Comparison of ENCODE assay signal across 15 mouse cellular contexts in the genomic region with DNA sequence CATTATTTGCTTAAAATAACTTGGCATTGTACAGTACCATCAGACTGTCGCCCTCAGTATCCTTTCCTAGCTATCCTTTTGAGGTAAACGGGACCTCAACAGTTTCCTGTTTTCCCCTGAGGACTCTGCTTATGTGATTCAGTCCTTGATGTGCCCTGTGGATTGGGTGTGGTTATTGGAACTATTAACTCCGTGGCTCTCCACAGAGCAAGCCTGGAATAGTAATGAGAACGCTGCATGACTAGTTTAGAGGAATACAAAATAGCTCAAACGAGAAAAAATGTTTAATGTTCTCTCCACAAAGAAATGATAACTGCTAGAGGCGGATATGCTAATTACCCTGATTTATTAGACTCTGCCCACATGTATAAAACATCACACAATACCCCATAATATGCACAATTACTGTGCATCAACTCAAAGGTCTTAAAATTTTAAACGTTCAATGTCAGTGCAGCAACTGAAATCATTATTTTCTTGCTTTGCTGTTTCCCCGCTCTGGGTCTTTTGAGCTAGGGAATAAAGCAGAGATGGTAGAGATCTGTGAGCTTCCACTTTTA.
DNase-seq lines count a peak whose midpoint lies in the region; ATAC-seq lines count a peak whose summit lies in the region.
"Had no signal": no experiment of that assay in that cellular context is flagged by ENCODE, and none has a peak within 500 bp of the region (broad histone marks: within the 10 kb centered on the region; RNA-seq: fewer than 3 reads in every experiment).

No protein-coding gene starts in this region.

- no peak overlapping the region for H3K4me2 ChIP-seq in forebrain, embryonic 16.5 days (ENCODE audit: low read length)
- no peak overlapping the region for H3K4me2 ChIP-seq in forebrain, embryonic 11.5 days (ENCODE audit: low read depth, low read length, severe bottlenecking)
- no peak overlapping the region for H3K4me2 ChIP-seq in midbrain, embryonic 13.5 days (replicated peaks)
- no peak overlapping the region for H3K4me2 ChIP-seq in hindbrain, embryonic 16.5 days (ENCODE audit: low read length)
- H3K4me2 ChIP-seq in neural tube, embryonic 15.5 days, result no peak overlapping the region; the same call in 1 of the 2 replicates
- H3K4me2 ChIP-seq: heart, embryonic 13.5 days; limb, embryonic 13.5 days; liver, embryonic 12.5 days had no signal

- 46% methylated on average over 8 of the region's 8 CpGs for WGBS in forebrain, embryonic 16.5 days
- 79% methylated on average over 8 of the region's 8 CpGs for WGBS in forebrain, embryonic 11.5 days
- WGBS in midbrain, embryonic 13.5 days, result 54% methylated on average over 8 of the region's 8 CpGs
- 83% methylated on average over 8 of the region's 8 CpGs for WGBS in midbrain, embryonic 10.5 days
- WGBS in hindbrain, embryonic 16.5 days, result 44% methylated on average over 8 of the region's 8 CpGs
- WGBS in neural tube, embryonic 15.5 days, result 31% methylated on average over 8 of the region's 8 CpGs

- no peak overlapping the region for H3K9ac ChIP-seq in forebrain, embryonic 16.5 days (replicated peaks; ENCODE audit: low read depth, low read length)
- no peak overlapping the region for H3K9ac ChIP-seq in forebrain, embryonic 11.5 days (ENCODE audit: low read length)
- H3K9ac ChIP-seq in midbrain, embryonic 13.5 days (replicated peaks), result no peak overlapping the region
- no peak overlapping the region for H3K9ac ChIP-seq in hindbrain, embryonic 16.5 days (ENCODE audit: low read depth, low read length)
- H3K9ac ChIP-seq in neural tube, embryonic 15.5 days (replicated peaks), result no peak overlapping the region
- H3K9ac ChIP-seq: heart, embryonic 13.5 days; limb, embryonic 13.5 days; liver, embryonic 12.5 days; midbrain, embryonic 12.5 days had no signal

- no peaks in the 10 kb centered on the region for H3K36me3 ChIP-seq in forebrain, embryonic 16.5 days (ENCODE audit: control insufficient read depth, insufficient read depth)
- H3K36me3 ChIP-seq in forebrain, embryonic 11.5 days (ENCODE audit: control insufficient read depth, insufficient read depth, low read length), result no peaks in the 10 kb centered on the region
- no peaks in the 10 kb centered on the region for H3K36me3 ChIP-seq in midbrain, embryonic 13.5 days
- H3K36me3 ChIP-seq in midbrain, embryonic 10.5 days, result no peaks in the 10 kb centered on the region
- H3K36me3 ChIP-seq in hindbrain, embryonic 16.5 days (ENCODE audit: control insufficient read depth, insufficient read depth, low read length), result no peaks in the 10 kb centered on the region
- no peaks in the 10 kb centered on the region for H3K36me3 ChIP-seq in neural tube, embryonic 15.5 days
- H3K36me3 ChIP-seq: heart, embryonic 13.5 days; limb, embryonic 13.5 days; liver, embryonic 12.5 days; midbrain, embryonic 12.5 days had no signal

- no peak for DNase-seq in forebrain, embryonic 11.5 days (ENCODE audit: low spot score)
- DNase-seq in midbrain, embryonic 10.5 days (ENCODE audit: low spot score), result no peak
- no peak for DNase-seq in heart, postnatal 25 days (ENCODE audit: low spot score)

- ATAC-seq in forebrain, embryonic 16.5 days, result peak; percentile 39; the same call in 1 of the 2 replicates
- ATAC-seq in forebrain, embryonic 11.5 days (replicated peaks; ENCODE audit: low FRiP score), result no peak
- 0 out of 2 replicates have a peak, but pooled peaks have one; percentile 24 for ATAC-seq in midbrain, embryonic 13.5 days
- no peak for ATAC-seq in hindbrain, embryonic 16.5 days
- ATAC-seq in neural tube, embryonic 15.5 days (ENCODE audit: low FRiP score), result peak; percentile 48; the same call in 1 of the 2 replicates
- ATAC-seq: CD4-positive, CD25-positive, alpha-beta regulatory T cell, adult 4 months; inflammation-experienced regulatory T-cells, adult 6 months; liver, embryonic 12.5 days had no signal

- H3K27me3 ChIP-seq in forebrain, embryonic 16.5 days (replicated peaks; ENCODE audit: control insufficient read depth, insufficient read depth, low read length), result no peaks in the 10 kb centered on the region
- H3K27me3 ChIP-seq in forebrain, embryonic 11.5 days (ENCODE audit: control insufficient read depth, insufficient read depth, low read length), result no peaks in the 10 kb centered on the region
- no peaks in the 10 kb centered on the region for H3K27me3 ChIP-seq in midbrain, embryonic 13.5 days
- no peaks in the 10 kb centered on the region for H3K27me3 ChIP-seq in midbrain, embryonic 10.5 days (ENCODE audit: low read depth, poor library complexity, severe bottlenecking)
- H3K27me3 ChIP-seq in hindbrain, embryonic 16.5 days (replicated peaks; ENCODE audit: control insufficient read depth, insufficient read depth, low read length), result no peaks in the 10 kb centered on the region
- no peaks in the 10 kb centered on the region for H3K27me3 ChIP-seq in neural tube, embryonic 15.5 days (replicated peaks)
- H3K27me3 ChIP-seq: heart, embryonic 13.5 days; limb, embryonic 13.5 days; liver, embryonic 12.5 days; midbrain, embryonic 12.5 days had no signal

- H3K9me3 ChIP-seq in forebrain, embryonic 16.5 days (ENCODE audit: control insufficient read depth, low read length), result no peaks in the 10 kb centered on the region
- no peaks in the 10 kb centered on the region for H3K9me3 ChIP-seq in forebrain, embryonic 11.5 days (ENCODE audit: control insufficient read depth, low read length)
- no peaks in the 10 kb centered on the region for H3K9me3 ChIP-seq in midbrain, embryonic 13.5 days
- H3K9me3 ChIP-seq in midbrain, embryonic 10.5 days (replicated peaks), result no peaks in the 10 kb centered on the region
- H3K9me3 ChIP-seq in hindbrain, embryonic 16.5 days (ENCODE audit: control insufficient read depth, low read length), result no peaks in the 10 kb centered on the region
- no peaks in the 10 kb centered on the region for H3K9me3 ChIP-seq in neural tube, embryonic 15.5 days (replicated peaks)
- H3K9me3 ChIP-seq: heart, embryonic 13.5 days; limb, embryonic 13.5 days; liver, embryonic 12.5 days; midbrain, embryonic 12.5 days had no signal

- H3K4me3 ChIP-seq in forebrain, embryonic 16.5 days (replicated peaks; ENCODE audit: low read length), result no peak overlapping the region
- H3K4me3 ChIP-seq in forebrain, embryonic 11.5 days (ENCODE audit: low read depth, low read length), result no peak overlapping the region
- no peak overlapping the region for H3K4me3 ChIP-seq in midbrain, embryonic 13.5 days (replicated peaks)
- no peak overlapping the region for H3K4me3 ChIP-seq in midbrain, embryonic 10.5 days
- H3K4me3 ChIP-seq in hindbrain, embryonic 16.5 days (ENCODE audit: low read length), result no peak overlapping the region
- H3K4me3 ChIP-seq in neural tube, embryonic 15.5 days (replicated peaks), result no peak overlapping the region
- H3K4me3 ChIP-seq: heart, adult 2 months; heart, embryonic 13.5 days; limb, embryonic 13.5 days; liver, embryonic 12.5 days; midbrain, embryonic 12.5 days had no signal

- H3K4me1 ChIP-seq in forebrain, embryonic 16.5 days (replicated peaks; ENCODE audit: control insufficient read depth, insufficient read depth, low read length), result no peaks in the 10 kb centered on the region; the same call in 1 of the 2 replicates
- no peaks in the 10 kb centered on the region for H3K4me1 ChIP-seq in forebrain, embryonic 11.5 days (replicated peaks; ENCODE audit: control insufficient read depth, insufficient read depth, low read length)
- H3K4me1 ChIP-seq in midbrain, embryonic 13.5 days (replicated peaks), result peaks cover 24% of the 10 kb centered on the region
- no peaks in the 10 kb centered on the region for H3K4me1 ChIP-seq in midbrain, embryonic 10.5 days
- peaks cover 6% of the 10 kb centered on the region for H3K4me1 ChIP-seq in hindbrain, embryonic 16.5 days (ENCODE audit: control insufficient read depth, insufficient read depth, low read depth, low read length)
- peaks cover 16% of the 10 kb centered on the region for H3K4me1 ChIP-seq in neural tube, embryonic 15.5 days
- H3K4me1 ChIP-seq: heart, embryonic 13.5 days; limb, embryonic 13.5 days; liver, embryonic 12.5 days; midbrain, embryonic 12.5 days had no signal

- intact Hi-C loops in heart, postnatal 25 days (cut with DNase I), result no loop called here

- no peak overlapping the region for H3K27ac ChIP-seq in forebrain, embryonic 16.5 days (ENCODE audit: low read length)
- no peak overlapping the region for H3K27ac ChIP-seq in forebrain, embryonic 11.5 days (ENCODE audit: low read depth, low read length)
- peak overlapping the region; percentile 52 for H3K27ac ChIP-seq in midbrain, embryonic 13.5 days
- no peak overlapping the region for H3K27ac ChIP-seq in midbrain, embryonic 10.5 days (replicated peaks)
- peak overlapping the region; percentile 57; the same call in 1 of the 2 replicates for H3K27ac ChIP-seq in hindbrain, embryonic 16.5 days (ENCODE audit: low read depth, low read length)
- peak overlapping the region; percentile 54 for H3K27ac ChIP-seq in neural tube, embryonic 15.5 days (replicated peaks)
- H3K27ac ChIP-seq: heart, adult 2 months; heart, embryonic 13.5 days; kidney, postnatal 0 days; limb, embryonic 13.5 days; liver, embryonic 12.5 days; midbrain, embryonic 12.5 days had no signal

Comparison
In these comparisons a context has a peak if more than half of its experiments do, and no peak if none do; other contexts are left out.
1. ATAC-seq: peak in forebrain, embryonic 16.5 days (single experiment), midbrain, embryonic 13.5 days (single experiment) and neural tube, embryonic 15.5 days (single experiment); none in forebrain, embryonic 11.5 days (single experiment) and hindbrain, embryonic 16.5 days (single experiment).
2. H3K27ac ChIP-seq: peak in midbrain, embryonic 13.5 days (single experiment), hindbrain, embryonic 16.5 days (single experiment) and neural tube, embryonic 15.5 days (single experiment); none in forebrain, embryonic 16.5 days (single experiment), forebrain, embryonic 11.5 days (single experiment) and midbrain, embryonic 10.5 days (single experiment).